Mouse (Mus musculus) gastrocnemius, adult 18-20 months (tissue): ENCODE measurements around the gene Kazn. TPM values are rescaled to one million over a fixed set of nuclear protein-coding genes. Genes with fewer than 3 reads are reported as not detected.
A peak's percentile ranks its signal among the peaks of the same experiment; 100 is the strongest.

ENCODE experiments used
- DNase-seq: peaks from one replicate; pipeline ENCODE4 v3.0.0; 2021; ENCODE audit warnings: low spot score
- total RNA-seq, 2 experiments: library from RNA; stranded (reverse); gene quantifications; 2 replicates each; pipeline ENCODE4 v1.2.3; 2021

Kazn gene
- total RNA-seq, 2 experiments from 2014 or later, result 1.6 to 2.5 TPM

DNA sequence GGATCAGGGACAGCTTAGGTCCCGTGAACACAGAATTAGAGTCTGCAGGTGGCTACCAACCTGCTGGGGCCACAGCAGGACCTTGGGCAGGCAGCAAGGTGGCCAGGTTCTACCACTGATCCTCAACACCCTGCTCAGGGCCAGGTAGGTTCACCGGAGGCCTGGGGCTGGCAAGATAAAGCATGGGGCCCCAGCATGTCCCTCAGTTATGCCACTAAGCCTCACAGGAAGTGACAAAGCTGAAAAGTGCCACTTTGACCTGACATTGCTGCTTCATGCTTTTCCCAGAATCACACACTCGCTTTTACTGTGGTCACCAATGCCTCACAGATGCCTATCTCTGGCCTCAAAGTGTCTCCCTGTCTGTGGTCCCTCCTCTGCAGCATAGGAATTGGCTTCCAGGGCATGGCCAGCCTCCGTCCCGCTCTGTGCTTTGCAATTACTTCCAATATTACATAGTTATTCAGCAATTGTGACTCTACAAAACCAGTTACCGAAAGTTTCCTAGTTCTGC lies 111.9 kb downstream of the Kazn start:
- DNase-seq, result no peak

GRCm38 (mm10) chr4:142126641-142127274 lies 112.4 kb downstream of the Kazn start:
- DNase-seq, result no peak

DNA sequence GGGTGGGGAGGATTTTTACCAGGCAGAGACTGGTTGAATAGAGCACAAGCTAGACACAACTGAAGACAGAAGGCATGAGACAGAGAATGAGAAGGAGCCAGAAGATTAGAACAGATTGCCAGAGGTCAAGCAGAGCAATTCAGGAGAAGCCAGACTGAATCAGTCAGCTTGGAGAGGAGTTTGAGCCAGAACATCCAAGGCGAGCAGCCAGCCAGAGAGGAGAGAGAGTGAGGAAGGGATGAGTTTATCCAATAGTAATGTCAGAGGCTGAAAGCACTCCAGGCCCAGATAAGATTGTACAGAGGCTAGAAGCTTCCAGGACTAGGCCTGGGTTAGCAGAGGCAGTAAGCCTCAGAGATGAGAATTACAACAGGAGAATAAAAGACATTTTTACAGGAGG lies 118.0 kb downstream of the Kazn start:
- no peak for DNase-seq

DNA sequence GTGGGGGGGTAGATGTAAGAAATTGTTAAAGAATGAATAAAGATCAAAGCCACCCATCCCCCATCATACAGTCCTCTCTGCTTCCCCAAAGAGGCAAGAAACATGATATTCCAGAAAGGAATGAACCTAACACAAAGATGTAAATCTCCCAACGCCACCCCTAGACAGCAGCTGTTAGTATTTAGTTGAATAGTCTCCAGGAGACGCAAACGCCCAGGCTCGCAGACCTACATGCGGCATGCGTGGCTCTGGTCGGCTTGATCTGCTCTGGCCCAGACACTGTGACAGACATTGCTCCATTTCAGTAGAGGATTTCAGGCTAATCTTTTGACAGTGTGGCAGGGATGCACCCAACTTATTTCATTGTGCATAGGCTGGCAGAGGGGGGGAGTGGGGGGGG lies 120.7 kb downstream of the Kazn start:
- DNase-seq, result no peak

DNA sequence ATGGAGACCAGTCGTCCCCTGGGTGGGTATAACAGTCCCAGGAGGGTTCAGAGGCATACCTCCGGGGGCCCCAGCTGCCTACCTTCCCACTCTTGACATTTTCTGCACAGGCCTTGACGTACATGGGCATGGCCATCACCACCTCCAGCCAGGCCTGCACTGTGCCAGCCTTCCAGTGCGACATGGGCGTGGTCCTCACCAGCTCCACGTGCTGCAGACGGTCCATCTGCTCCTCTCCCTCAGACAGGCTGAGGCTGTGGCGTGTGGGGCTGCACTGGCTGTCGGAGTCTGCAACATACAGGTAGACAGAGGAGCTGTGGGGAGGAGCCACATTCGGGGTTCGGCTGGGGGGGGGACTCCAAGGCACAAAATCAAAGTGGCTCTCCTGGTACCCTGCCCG lies 121.2 kb downstream of the Kazn start:
- DNase-seq, result no peak

DNA sequence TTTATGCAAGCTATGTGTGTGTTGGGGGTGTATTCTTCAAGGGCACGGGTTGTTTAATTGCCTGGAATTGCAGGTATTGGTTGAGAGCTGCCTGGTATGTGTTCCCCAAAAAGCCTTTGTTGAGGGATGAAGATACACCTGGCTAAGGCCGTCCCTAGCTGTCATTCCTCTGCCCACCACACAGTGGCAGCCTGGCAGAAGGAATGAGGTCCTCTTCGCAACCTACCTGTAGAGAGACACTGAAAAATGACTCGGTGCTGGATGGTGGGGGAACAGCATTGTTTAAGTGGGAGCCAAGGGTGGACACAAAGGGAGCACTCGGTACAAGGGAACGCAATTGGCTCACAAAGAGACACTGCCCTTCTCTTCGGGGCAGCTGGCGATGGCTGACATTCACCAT lies 125.9 kb downstream of the Kazn start:
- no peak for DNase-seq

GRCm38 (mm10) chr4:142103081-142103671 lies 136.0 kb downstream of the Kazn start:
- no peak for DNase-seq

GRCm38 (mm10) chr4:142098303-142098702 lies 140.9 kb downstream of the Kazn start:
- DNase-seq, result peak; percentile 78

DNA sequence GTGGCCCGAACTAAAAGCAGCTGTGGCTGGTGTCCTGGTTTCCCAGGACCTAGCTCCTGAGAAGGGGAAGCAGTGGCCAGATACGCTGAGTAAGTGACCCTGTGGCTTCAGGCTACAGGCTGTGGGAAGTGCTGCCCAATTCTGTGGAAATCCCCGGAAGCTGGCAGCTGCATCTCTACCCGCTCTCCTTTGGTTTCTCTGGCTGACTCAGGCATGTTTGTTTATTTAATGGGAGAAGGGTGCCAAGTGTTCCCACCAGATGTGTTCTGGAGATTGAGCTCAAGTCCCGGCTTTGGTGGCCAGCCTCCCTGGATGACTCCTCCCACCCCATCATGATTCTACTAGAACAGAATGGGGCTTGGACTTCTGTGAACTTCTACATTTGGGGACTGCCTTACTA lies 141.3 kb downstream of the Kazn start:
- DNase-seq, result peak; percentile 78

DNA sequence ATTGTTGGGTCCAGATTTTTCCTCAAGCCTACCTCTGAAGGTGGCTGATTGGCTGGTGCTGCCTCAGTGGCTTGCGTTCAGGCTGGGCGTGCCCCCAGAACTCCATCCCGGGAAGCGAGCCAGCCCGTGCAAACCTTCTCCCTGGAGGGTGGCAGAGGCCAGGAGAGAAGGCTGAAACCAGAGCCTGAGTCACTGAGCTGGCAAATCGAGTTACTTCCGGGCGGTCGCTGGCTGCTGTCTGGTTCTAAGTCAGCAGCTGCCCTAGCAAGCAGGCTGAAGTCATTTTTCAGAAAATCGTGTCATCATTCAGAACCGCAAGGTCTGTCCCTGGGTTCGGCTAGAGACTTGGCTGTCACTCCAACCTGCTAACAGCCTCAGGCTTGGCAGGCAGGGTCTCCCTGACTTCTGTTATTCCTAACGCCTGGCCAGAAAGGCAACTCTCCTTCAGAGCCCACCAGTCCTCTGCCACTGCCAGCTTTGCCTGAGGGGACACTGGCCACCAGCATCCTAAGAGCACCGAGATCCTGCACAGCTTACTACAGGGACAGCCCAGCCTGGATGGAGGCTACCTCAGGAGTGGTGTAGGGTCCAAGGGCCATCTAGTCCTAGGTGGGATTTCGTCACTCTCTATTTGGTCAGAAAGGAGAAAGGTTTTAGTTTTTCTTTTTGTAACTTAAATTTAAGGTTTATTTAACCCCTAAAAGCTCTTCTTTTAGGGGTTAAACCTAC lies 143.5 kb downstream of the Kazn start:
- peak; percentile 92 for DNase-seq

- DNase-seq, result no peak
Observed at GRCm38 (mm10) chr4:142094386-142094785, 144.8 kb downstream of the Kazn start.

- DNase-seq, result no peak
Observed at GRCm38 (mm10) chr4:142091100-142091499, 148.1 kb downstream of the Kazn start.

DNA sequence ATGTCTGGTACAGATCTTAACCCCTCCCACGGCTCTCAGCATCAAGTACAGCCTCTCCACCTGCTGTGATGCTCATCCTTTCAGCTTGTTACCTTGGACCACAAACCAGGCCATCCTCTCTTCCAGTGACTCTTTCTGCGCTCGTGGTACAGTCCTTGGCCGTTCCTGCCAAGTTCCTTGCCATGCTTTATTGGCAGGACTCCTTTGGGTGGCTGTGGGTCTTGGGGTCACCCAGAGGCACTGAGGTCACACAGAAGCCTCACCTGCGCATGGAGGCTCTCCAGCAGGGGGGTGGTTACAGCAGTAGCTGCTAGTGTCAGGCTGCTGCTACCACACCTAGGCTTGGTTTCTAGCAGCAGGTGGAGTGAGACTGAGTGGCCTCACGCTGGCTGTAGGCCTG lies 149.2 kb downstream of the Kazn start:
- no peak for DNase-seq

- no peak for DNase-seq
Observed at GRCm38 (mm10) chr4:142088836-142089235, 150.4 kb downstream of the Kazn start.

DNA sequence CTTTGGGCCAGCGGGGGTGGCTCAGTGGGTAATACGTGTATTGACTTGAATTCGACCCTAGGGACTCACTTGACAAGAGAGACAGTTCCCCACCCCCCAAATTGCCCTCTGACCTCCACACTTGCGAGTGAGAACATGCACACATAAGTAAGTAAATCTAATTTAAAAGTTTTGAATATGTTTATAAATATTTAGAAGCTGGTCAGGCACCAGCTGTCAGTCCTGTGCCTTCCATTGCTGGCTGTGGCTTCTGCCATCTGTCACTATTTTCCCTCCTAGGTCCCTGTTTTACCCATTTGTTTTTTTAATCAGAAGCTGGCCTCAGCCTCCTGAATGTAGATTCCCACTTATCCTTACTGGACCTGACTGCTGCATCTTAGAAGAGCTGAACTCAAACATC lies 150.8 kb downstream of the Kazn start:
- no peak for DNase-seq

DNA sequence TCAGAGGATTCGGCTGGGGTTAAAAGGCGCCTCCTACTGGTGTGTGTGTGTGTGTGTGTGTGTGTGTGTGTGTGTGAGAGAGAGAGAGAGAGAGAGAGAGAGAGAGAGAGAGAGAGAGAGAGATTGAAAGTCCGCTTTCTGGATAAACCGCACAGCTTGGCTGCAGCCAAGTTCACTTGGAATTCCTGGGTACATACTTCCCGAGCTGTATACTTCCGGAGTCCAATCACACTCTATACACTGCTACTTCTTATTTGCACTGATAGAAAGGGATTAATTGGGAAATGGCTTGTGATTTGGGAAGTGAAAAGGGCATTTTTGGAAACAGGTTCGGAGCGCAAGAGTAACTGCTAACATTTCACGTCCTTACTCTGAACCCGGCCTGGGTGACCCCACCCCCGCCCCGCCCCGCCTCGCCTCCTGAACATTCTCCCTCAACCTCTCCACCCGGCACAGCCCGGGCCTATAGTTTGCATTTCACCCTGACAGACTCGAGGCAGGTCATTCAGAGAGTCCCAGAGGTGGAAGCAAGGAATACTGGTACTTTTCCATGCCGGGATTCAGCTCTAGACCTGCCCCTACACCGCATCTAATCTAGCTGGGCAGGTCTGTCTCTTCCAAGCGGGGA lies 154.2 kb downstream of the Kazn start:
- no peak for DNase-seq

DNA sequence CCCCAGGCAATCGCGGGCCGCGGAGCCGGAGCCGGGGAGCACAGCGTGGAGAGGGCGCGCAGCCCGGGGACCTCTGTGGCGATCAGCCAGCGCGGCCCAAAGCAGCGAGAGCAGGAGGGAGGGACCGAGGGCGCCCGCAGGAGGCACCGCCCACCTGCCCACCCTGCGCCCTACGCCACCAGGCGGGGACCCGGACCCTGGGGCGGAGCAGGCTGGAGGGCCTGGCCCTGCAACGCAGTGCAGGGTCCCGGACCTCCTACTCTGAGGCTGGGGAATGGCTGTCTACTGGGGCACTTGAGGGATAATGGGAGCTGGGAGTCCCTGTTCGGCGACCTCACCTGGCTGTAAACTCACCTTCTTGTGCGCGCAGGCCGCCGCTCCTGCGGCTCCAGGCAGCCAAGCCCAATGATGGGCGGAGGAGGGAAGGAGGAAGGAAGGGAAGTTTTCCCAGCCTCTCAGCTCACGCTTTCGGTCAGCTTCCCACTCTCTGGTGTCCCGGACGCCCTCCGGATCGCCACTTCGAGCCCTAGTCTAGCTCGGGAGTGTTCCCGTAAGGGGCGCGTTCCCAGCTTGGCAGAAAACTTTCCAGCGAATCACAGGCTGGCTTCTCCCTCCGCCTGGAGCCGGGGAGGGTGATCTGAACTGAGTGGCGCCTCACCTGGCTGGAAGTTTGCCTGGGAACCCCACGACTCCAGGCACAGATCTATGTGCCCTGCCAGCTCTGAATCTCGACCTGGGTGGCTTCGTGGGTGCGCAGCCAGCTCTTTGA lies 154.9 kb downstream of the Kazn start, which contains the start of gene Tmem51:
Tmem51 (minus strand) TSS at position 174 of the 769 bp plus-strand sequence.
- peak; percentile 25 for DNase-seq

DNA sequence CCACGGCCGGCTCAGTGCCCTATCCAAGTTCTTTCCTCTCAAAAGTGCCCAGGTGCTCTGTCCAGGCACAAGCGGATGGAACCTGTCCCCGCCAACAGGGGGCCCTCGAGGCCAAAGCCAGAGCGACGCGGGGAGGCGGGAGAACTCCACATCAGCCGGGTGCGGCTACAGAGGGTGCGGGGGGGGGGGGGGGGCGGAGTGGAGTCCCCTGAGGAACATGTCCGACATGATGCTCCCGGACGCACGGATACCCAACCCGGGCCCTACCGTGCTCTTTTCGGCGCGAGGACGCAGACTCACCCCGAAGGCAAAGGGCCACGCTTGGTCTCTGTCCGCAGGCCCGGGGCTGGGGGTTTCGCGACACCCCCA lies 155.5 kb downstream of the Kazn start:
- DNase-seq, result peak; percentile 58

- DNase-seq, result no peak
Observed at GRCm38 (mm10) chr4:142083193-142083592, 156.0 kb downstream of the Kazn start.

DNA sequence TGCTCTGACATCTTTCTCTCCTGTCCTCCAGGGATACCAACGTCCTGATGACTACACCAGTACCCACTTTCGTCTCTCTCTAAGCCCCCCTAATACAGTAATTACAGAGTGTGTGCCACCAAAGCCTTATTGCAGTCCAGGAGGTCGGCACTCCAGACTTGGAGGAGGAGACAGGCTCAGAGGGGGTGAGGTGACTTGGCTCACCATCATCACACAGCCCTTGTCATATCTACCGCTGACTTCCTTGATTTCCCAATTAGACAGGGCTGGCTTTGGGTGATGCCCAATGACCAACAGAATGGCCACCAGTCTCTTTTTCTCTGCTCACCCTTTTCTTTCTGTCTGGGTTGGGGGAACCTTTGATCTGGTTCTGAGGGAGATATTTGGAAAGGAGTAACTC lies 156.5 kb downstream of the Kazn start:
- DNase-seq, result no peak

GRCm38 (mm10) chr4:142081631-142082283 lies 157.4 kb downstream of the Kazn start:
- DNase-seq, result peak; percentile 41
